Mouse (Mus musculus): Measurements from ENCODE around the gene Tenm2. TPM values are rescaled to one million over a fixed set of nuclear protein-coding genes. Genes with fewer than 3 reads are reported as not detected.

Gene Tenm2
- total RNA-seq, 2 experiments from 2014 or later = 0.14 to 0.72 TPM

DNA sequence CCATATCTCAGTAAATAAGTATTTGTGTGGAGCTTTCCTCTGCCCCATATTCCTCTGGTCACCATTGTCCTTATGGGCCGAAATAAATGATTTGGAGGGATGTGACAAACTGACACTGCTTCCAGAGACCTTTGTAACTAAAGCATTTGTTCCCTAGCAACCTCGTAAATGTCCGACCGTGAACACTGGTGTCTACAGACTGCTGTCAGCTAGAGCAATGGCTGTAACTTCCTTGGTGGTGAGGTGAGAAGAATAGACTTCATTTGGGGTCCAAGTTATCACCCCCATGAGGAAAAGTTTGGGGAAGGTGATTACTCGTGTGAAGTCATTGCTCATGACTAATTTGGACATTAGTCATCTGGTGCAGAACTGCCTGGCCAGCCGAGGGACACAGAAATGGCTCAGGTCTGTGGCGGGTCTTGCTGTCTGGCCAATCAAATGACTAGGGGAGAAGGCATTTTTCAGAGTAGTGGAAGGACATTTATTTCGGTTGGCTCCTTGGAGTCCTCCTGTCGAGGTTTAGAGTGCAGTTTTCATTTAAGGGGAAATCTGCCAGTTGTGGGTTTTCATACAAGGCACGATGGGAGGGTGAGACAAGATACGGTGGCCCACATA, 1062.6 kb downstream of the Tenm2 start:
- no peak for DNase-seq

DNA sequence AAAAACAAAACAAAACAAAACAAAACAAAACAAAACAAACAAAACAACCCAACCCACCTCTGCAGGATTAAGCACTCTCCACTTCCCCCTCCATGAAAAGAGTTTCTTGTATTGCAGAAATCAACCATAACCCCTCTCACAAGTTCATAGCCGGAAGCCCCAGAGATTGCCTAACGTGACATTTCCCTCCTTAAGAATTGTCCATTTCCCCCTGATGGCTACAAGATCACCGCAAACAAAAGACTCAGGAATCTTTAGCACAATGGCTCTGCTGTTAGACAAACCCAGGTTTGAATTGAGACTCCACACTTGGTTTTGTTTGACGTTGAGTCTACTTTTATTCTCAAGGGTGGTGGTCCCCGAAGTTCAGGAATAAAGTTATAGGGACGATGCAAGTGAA, 1063.2 kb downstream of the Tenm2 start:
- DNase-seq = no peak

DNA sequence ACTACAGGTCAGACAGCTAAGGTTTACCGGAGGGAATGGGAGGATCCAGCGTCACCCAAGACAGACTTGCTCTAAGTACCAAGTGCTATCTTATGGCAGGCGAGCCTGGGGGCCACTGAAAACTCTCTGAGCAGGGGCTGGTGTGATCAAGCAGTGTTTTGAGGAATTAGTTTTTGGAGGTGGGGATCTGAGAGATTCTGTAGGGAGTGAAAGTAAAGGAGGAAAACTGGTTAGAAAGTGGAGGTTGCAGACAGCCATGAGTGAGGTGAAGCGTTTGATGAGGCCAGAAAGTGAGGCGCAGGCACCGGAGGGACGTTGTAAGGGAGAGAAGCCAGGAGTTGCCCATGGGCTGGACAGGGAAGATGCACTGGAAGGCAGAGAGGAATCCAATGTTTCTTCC, 1063.8 kb downstream of the Tenm2 start:
- no peak for DNase-seq

DNA sequence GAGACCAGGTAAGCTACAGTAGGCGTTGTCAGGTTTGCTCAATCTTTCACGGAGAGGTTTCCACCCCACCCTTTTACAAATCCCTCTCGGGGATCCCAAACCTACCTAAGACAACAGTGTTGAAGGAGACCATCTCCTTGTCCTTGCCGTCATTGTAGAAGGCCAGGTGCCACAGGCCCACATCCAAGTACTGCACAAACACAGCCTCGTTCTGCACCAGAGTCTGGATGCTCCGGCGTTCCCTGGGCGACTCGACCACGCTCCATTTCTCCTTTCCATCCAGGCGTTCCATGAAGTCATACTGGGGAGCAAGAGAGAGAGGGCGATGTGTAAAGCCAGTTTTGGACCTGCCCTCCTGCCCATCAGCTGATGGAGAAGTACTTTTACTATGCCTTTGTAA, 1064.5 kb downstream of the Tenm2 start:
- DNase-seq = no peak

DNA sequence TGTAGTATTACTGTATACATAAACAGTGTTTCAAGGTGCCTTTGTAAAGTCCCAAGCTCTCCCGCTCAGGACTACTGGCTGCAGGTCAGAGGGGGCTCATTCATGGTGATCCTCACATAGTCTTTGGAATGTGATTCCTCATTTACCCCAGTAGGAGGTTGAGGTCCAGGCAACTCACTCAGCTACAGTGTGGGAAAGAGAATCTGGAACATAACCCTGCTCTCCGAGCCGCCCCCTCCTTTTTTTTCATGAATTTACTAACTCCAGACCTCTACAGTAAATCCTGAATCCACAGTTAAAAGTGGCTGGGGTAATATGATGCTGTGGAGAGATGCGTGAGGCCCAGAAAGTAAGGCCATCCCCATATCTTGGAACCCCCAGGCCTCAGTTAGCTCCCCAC, 1066.0 kb downstream of the Tenm2 start:
- DNase-seq = no peak

DNA sequence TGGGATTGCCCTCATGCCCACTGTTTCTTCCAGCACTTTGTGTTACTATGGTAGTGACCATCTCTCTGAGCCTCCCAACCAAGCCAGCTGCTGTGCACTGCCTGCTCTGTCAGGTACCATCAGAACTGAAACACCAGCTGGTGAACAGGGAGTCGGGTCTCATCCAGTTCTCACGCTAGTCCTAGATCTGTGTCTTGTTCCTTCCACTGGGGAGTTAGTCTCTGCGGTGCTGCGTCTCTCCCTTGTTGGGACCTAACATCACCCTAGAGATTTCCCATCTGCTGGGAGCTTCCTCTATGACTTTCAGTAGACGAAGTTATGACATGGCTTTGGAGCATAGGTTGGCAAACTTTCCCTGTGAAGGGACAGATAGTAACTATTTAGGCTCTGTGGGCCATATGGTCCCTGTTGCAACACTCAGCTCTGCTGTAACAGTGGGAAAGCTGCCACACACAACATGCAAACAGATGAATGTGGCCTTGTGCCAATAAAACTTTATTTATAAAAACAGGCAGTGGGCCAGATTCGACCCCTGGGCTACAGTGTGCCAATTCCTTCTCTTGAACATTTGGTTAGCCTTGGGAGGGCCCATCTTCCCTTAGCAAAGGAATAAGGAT, 1066.7 kb downstream of the Tenm2 start:
- DNase-seq = no peak

DNA sequence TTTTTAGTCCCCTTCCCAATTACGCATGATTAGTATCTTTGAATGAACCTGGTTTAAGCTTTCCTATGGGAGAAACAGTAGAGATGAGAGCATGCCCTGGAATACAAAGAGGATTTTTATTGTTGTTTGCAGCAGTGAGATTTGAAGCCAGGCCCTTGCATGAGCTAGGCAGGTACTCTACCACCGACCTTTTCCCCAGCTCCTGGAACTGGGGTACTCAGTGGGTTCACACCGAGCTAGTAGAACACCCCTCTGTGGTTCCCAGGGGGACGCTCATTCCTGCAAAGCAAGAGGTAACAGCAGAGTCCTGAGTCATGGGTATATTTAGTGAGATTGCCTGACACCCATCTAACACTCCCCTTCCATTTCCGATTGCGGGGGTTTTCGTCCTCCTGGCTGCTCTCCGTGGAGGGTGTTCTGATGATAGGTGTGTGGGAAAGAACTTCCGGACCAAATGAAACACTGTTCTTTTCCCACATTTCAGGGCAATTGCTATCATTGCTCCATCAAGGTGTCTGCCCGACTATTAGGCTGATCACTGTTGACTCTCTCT, 1067.9 kb downstream of the Tenm2 start:
- no peak for DNase-seq

DNA sequence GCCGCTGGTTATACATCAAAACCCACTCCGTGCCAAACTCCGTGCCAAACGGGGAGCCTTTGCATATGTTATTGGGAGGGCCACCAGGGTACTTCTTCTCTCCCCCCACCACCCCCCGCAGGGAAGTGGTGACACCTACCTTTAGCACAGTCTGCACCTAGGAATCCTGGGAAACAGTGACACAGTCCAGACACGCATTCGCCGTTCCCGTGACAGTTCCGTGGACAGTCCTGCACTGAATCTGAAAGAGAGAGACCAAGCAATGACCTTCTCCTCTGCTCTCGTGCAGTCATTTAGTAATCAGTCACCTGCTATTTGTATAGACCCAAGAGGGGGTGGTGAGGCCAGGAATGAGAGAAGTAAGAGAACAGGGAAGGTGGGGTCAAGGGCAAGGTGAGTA, 1072.2 kb downstream of the Tenm2 start:
- no peak for DNase-seq

DNA sequence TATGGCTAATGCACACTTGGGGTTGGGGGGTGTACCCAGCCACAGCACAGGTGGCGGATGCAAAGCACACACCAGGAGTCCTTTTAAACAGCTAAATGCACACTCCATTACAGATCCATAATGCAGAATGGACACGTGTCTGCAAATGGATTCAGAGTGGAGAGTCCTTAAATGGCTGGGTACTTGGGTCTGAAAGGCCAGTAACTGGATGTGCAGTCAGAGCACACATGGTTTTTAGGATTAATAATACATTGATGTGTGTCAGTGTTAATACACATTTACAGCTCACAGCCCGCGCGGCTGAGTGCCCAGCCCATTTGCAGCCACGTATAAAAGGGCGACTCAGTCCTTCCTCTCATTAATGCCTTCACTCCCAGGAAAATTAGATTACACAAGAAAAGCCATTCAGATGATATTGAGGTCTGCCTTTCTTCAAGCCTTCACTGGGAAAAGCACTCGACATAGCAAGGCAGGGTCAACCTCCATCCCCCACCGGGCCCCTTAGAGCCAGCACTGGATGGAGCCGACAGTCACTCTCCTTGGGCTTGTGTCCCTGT, 1073.9 kb downstream of the Tenm2 start:
- no peak for DNase-seq

DNA sequence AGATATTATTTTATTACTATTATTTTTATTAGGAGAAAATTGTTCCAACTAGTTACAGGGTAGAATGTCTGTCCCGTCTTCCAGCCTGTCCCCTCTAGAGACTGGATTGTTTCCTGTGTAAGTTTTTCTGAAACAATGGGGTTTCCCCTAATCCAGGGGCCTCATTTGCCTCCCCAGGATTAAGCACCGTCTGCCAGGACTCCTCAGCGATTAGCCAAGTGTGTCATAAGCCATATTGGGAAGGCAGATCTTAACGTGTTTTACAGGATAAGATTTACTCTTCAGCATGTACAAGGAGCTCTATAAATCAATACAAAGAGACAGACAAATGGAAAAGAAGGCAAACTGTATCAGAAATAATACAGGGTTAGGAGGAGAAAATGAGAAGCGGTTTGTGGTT, 1082.3 kb downstream of the Tenm2 start:
- no peak for DNase-seq

DNA sequence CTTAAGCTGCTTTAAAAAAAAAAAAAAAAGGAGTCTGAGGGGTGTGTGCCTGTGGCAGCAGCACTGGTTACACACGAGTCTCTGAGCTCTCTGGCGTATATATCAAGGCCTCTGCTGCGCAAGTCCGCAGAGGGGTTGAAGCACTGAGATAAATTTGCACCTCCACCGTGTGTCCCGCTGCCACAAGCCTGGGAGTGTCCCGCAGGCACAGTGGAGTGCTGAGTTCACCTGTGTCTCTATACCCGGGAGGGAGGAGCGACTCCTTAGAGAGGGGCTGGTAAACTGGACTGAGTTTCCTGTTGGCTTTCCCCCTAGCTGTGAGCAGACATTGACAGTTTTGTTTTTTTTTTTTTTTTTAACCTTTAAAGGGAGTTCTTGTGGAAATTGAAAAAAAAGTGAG, 1082.8 kb downstream of the Tenm2 start:
- DNase-seq = no peak

DNA sequence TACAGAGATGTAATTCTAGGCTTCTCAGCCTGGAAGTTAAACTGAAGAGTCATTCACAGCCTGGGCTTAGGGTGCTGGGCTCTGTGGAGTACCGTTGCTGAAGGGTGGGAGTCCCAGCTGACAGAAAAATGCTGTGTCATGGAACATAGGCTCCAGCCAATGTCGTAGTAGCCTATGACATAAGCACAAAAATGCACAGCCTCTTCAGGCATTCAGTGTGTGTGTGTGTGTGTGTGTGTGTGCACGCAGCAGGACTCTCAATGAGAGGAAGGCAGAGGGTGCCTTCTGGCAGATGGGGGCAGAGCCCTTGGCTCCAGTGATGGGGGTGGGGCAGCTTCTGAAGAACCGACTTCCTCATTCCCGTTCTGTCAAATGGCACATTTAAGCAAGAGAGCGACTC, 1083.5 kb downstream of the Tenm2 start:
- no peak for DNase-seq

DNA sequence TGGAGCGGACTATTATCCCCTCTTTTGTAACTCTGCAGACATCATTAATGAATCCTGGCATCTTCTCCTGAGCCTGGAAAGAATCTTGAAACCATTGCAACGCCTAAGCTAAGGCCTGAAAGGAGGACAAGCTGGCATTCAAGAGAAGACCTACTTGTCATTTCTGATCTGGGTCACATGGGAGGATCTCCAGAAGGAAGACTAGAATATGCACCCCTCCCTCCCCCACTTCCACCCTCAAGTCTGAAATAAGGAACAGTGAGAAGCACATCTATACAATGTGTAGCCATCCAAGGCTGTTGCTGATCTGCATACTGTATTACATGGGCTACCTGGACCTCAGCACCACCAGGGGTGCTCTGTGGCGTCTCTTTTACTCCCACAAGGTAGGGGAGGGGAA, 1086.7 kb downstream of the Tenm2 start:
- no peak for DNase-seq

DNA sequence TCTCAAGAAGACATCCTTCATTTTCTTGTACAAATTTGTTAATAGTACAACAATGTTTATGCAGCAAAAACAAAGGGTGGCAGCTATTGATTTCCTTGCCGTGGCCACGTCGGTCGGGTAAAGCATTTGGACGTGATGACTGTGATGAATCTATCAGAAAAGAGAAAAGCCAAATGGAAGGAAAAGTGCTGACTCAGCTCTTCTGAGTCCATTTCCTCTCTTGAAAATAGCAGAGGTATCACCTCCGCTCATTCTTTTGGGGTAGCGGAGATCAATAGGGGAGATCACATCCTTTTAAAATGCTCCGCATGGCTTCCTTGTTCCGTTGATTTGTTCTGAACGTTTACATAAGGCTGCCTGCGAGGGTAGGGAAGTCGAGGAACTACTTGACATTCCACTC, 1090.7 kb downstream of the Tenm2 start:
- DNase-seq = no peak

DNA sequence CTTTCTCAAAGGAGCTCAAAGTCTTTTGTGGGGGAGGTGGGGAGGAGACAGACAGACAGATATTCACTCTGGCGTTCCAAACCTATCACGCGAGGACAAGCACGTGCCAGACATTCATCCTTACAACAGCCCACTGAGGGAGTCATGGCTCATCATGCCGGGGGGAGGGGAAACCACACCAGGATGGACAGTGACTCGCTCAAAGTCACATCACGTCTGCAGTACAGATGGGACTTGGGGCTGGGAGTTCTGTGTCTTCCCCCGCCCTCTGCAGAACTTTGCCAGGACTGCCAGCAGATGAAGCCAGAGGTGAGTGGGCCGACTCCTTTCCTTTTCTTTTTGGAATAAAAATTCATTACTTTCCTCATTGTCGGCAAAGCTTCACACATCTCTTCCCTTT, 1095.4 kb downstream of the Tenm2 start:
- DNase-seq = no peak

DNA sequence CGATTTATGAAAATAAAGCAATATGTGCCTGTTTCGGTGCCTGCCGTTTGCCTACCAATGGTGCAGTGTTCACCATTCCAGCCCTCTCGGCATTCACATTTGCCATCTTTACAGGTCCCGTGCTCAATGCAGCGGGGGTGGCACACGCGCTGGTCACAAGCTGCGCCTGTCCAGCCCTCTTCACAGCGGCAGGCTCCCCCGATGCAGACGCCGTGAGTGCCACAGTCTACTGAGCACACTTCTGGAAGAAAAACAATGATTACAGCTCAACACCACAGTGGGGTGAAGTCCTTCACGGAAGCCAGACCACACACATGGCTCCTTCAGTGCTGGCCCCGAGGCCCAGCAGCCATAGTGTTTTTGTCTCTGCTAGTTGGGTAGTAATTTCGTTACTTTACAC, 1096.2 kb downstream of the Tenm2 start:
- DNase-seq = no peak

DNA sequence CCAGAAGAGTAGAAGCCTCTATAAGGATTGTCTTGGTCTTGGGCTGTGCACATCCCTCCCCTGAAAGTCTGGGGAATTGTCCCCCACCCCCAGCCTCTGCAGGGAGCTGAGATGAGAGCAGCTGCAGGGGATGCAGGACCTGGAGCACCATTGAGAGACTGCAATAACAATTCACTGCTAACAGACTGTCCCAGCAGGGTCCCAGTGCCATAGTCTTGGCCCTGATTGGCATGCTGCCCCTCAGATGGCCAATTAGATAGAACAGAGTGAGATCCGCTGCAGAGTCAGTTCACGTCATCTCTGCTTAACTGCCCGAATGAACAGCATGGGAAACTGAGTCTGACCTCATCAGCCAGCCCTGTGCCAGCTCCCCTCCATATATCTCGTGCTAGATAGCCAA, 1097.9 kb downstream of the Tenm2 start:
- no peak for DNase-seq

DNA sequence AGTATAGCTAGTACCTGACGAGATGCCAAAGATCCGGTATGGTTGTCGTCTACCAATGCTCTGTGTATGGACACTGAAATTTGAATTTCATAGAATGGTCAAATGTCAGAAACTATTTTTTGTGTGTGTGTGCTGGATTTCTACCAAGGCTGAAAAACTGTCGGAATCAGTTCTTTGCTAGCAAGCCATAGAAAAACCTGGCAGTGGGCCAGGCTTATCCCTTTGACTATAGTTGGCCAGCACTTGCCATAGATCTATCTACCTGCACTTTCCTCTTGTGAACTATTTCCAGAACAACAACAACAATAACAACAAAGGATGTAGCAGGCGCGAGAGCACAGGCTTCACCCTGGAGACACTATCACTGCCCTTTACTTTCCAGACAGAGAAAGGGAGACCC, 1098.5 kb downstream of the Tenm2 start:
- DNase-seq = no peak

DNA sequence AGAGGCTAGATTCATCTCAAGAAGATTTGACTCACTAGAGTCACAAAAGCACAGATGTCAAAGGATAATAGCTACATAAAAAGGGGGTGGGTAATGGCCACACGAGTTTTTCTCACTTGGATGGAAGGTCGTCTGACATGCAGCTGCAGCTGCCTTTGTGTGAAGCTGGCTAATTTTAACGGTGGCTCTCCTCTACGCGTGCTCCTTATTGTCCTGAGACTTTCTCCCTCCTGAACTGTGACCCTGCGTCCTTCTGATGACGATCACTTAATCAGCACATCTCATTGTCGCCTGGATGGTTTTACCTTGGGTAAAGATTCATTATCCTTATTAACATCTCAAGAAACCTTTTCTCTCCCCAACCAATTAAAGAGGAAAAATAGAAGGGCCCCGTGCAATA, 1101.1 kb downstream of the Tenm2 start:
- no peak for DNase-seq

DNA sequence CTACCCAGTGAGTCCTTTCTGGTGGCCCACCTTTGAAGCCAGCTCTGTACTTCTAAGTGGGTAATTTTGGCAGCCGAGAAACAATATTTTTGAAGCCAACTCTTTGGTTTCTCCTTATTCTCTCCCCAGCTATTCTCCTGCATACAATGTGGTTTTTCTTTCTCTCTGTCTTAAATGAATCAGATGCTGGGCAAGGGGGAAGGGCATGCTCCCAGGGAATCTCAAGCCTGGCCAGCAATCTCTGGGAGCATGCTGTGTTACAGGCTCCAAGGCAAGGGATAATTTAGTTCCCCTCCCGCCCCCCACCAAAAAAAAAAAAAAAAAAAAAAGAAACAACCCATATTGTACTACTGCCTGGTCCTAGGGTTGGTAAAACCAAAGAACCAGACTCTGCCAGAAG, 1112.5 kb downstream of the Tenm2 start:
- DNase-seq = no peak

DNA sequence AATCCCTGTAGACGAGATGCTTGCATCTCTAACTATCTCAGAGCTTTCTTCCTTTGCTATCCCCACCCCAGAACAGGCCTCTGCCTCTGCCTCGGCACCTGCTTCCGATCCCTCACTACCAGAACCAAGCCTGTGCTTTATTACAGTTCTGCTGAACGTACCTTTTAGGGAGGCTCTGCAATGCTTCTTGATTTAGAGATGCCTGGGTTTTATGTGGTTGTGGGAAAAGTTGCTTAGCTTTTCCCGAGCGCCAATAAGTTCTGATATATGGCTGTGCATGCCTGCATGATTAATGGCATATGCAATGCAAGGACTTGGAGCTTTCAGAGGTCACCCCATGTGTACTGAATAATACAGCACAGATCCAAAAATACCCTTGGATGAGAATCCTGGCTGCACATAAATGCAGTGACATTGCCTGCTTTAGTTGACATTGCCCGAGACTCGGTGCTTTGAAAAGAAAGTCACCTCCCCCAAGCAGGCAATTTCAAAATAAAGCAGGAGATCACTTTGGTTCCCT, 1114.3 kb downstream of the Tenm2 start:
- no peak for DNase-seq

DNA sequence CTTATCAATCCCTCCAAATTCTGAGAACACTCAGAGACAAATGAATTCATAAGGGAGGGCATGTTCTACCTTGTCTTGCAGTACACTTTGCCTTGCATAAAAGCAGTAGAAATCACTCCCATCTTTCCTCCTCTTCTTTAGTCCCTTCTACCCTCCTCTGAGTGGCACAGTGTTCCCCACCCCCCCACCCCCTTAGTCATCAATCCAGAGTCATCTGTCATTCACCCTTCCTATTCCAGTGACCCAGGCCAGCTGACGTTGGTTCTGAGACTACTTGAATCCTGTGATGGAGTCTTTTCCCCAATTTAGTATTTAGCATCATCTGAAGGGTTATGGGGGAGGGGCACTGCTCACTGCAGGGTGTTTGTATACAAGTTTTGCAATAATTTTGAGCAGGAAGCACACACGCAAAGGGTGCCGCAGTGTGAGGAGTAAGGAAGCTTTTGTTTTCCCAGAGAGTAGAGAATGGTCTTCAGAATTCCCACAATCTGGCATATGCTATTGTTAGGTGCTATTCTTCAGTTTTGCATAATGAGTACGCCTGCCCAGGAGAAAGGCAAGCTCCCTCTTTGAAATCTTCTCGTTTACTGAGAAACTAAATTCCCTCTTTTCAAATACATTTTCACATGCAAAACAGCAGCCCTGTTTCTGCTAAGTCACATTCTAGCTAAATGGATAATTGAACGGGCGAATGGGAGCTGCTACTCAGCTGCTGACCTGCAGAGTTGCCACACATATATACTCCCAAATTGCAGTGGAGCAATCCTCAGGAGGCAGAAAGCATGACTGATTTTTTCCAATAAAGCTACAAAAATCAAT, 1115.0 kb downstream of the Tenm2 start:
- DNase-seq = no peak

DNA sequence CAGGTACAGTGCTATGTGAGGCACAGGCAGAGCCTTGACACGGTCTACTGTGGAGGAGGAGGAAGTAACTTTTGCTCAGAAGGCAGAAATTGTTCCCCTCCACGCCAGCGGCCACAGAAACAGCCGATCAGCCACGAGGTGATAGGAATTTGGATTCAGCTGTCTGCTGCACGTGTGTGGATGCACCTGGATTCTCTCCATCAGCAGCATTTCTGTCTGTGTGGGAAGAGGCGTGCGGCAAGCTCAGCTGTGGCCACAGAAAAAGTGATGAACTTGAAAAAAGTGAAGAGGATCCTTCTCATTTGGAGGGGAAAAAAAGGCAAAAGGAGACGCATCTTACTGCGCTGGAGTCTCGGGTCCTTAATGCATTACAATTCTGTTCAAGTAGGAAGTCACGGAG, 1122.4 kb downstream of the Tenm2 start:
- no peak for DNase-seq
